Mouse (Mus musculus) liver, postnatal 0 days (tissue): ENCODE measurements around the gene 2010300C02Rik.

ENCODE experiments used
- CTCF ChIP-seq: sonication (generic); IDR thresholded peaks from 2 replicates; pipeline ENCODE4 v1.5.1; 2016; ENCODE audit warnings: antibody characterized with exemption, low read depth
- EP300 ChIP-seq: IDR thresholded peaks from 2 replicates; pipeline ENCODE4 v1.6.1; 2016; ENCODE audit warnings: antibody characterized with exemption, low read depth, mild to moderate bottlenecking

DNA sequence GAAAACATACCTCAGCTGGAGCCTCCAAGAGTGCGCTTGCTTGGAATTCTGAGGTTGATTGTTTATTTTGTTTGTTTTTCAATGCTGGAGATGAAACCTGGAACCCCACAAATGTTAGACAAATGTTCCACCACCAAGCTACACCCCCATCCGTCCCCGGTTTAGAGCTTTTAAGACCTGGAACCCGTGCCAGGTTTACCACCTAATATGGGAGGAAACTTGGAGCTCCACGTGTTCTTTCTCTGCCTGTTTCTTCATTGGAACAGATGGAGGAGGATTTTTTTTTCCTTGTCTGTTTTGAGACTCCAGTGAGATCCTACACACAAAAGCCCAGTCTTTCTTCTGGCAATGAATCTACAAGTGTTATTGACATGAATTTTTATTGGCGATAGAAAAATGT is 30.2 kb downstream of the 2010300C02Rik start:
- TF ChIP-seq CTCF (no peak), EP300 (no peak)
